Mouse (Mus musculus) left cerebral cortex, postnatal 36 days (tissue): Measurements from ENCODE around the gene Dlx1. TPM values are rescaled to one million over a fixed set of nuclear protein-coding genes. Genes with fewer than 3 reads are reported as not detected.
A peak's percentile ranks its signal among the peaks of the same experiment; 100 is the strongest.

Experiments used
- DNase-seq, 2 experiments: peaks; one replicate each; pipeline ENCODE4 v3.0.0; 2021 to 2022; ENCODE audit warnings: low spot score in 2 of 2, mixed read lengths in 1 of 2
- intact Hi-C: fragments of 180-260 bp; cut with DNase I; formaldehyde crosslinking; loops from one replicate; pipeline ENCODE4 v1.15.1; 2025
- total RNA-seq, 2 experiments: library from RNA; stranded (reverse); gene quantifications; 2 replicates each; pipeline ENCODE4 v1.2.3; 2021

The Dlx1 gene
- total RNA-seq, 2 experiments from 2014 or later = 19.4 to 21.5 TPM

DNA sequence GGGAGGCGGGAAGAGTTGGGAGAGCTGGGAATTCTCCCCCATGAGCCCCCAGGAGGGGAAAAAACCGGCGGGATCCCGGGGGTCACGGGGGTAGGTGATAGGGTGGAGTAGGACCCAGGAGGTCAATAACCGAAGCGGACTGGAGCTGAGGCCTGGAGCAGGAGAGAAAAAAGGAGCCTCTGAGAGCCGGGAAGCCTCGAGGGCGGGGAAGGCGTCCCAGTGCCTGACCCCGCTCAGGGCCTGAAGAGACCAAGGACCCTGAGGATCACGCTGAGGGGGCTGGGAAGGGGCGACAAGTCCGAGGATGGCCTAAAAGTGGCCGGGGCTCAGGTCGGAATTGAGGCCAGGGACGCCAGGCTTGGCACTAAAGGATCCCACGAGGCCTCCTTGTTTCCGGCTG is 16.0 kb downstream of the Dlx1 start:
- intact Hi-C loops = loop anchor here (2.0 to 10.0 kb wide), 3 partner anchors 13 to 1728 kb away; partner anchors contain the start of genes Sp5 and Sp9

DNA sequence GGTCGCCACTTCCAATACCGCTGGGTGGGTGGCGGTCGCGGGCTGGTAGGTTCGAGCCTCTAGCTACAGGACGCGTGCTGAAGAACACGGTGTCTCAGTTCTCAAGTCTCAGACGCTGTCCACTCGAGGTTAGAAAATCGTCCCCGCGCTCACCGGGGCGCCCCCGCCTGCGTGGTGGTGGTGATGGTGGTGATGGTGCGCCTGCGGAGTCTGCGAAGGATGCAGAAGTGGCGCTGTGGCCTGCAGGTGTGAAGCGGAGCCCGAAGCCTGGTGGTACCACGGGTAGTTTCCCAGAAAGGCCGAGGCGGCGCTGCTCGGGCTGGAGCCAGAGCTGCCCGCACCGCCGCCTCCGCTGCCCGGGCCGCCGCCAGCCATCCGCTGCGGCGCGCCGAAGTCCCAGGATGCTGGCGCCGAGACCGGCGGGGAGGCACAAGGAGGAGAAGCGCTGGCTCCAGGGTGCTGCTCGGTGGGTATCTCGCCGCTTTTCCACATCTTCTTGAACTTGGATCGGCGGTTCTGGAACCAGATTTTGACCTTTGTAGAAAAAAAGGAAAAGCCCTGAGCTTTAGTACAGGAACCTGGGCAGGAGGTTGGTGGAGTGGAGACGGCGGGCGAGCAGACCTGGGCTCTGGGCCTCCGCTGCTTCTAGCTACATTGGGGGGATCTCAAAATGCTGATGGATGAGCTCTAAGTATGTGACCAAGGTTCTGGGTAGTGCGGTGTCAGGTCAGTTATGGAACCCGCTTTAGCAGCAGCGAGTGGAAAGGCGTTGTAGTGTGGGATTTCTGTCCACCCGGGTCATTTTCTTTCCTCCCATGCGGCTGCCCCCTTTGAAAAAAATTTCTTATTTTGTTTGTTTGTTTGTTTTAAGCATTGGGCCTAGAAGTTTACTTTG is 16.7 kb downstream of the Dlx1 start:
- intact Hi-C loops = loop anchor here (2.0 to 10.0 kb wide), 4 partner anchors 14 to 1728 kb away; partner anchors contain the start of genes Sp5 and Sp9
- peak in 1 of 2 experiments; percentile 28 for DNase-seq

More for the DNA sequence above, 16.0 kb downstream of the Dlx1 start:
- peak in 1 of 2 experiments; percentile 13 for DNase-seq

DNA sequence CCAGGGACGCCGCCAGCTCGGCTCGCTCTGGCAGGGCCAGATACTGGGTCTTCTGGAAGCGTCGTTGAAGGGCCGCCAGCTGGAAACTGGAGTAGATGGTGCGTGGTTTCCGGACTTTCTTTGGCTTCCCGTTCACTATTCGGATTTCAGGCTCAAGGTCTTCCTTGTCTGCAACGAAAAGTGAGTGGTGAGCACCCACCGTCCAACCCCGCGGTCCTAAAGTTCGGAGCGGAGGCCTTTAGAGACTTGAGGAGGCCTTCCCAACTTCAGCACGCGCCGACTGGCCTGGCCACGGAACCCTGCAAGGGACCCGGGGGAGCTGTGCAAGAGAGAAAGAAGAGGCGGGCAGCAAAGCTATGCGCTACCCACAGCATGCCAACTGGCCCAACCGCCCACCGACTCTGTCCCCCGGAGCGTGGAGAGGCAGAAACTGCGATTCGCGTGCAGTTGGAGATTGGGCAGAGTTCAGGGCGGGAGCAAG is 17.5 kb downstream of the Dlx1 start:
- no peak for DNase-seq
- intact Hi-C loops = loop anchor here (2.0 to 10.0 kb wide), 3 partner anchors 15 to 1071 kb away; partner anchors contain the start of gene Sp5

DNA sequence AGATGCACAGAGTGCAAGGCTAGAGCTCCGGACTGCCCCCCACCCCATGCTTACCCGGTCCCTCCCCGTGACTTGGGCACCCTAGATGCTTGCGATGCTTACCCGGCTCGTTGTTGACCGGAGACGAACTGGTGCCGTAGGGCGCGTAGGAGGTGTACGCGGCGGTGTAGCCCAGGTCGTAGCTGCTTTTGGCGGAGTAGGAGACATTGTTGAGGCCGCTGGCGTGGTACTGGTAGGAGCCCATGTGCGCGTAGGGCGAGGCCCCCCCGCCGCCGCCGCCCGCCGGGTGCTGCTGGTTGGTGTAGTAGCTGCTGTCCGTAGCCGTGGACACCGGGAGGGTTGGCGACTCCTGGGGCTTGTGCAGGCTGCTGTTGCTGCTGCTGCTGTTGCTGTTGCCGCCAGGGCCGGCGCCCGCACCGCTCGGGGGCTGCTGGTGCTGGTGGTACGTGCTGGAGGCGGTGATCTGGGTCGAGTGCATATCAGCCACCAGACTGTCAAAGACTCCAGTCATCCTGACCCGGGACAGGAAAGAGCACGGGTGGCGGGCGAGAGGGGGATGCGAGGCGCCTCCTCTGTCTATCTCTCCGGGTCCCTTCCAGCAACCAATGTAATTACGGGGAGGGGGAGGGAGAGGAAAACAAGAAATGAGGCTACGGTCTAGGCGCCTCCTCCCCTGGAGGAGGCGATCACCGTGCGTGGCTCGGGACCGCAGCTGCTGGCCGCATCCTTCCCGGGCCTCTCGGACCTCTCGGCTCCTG is 18.1 kb downstream of the Dlx1 start:
- peak in 1 of 2 experiments; percentile 40 for DNase-seq
- intact Hi-C loops = loop anchor here (2.0 to 10.0 kb wide), 3 partner anchors 15 to 1071 kb away; partner anchors contain the start of gene Sp5

DNA sequence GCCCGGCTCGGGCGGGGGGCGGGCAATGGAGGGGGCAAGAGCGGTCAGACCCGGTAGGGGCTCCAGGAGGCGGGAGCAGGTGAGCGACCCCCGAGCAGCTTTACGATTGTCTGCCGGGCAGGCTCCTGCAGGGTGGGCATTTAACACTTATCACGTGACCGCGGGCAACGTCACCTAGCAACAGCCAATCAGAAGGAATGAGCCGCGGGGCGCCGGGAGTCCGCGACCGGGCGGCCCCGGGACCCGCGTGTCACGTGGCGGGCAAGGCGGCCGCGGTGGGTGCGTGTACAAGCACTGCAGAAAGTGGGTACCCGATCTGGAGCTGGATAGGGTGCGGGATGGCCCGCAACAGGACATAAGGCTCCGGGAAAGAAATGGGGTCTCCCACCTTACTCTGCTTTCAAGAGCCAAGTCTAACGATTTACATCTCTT is 18.7 kb downstream of the Dlx1 start, which contains the start of gene Dlx2:
TSS of gene Dlx2 (minus strand) at position 115 of the 432 bp plus-strand sequence.
- peak in 1 of 2 experiments; percentile 36 for DNase-seq
- intact Hi-C loops = loop anchor here (5.0 to 10.0 kb wide), 2 partner anchors 294 to 1072 kb away; partner anchors contain the start of gene Sp5

DNA sequence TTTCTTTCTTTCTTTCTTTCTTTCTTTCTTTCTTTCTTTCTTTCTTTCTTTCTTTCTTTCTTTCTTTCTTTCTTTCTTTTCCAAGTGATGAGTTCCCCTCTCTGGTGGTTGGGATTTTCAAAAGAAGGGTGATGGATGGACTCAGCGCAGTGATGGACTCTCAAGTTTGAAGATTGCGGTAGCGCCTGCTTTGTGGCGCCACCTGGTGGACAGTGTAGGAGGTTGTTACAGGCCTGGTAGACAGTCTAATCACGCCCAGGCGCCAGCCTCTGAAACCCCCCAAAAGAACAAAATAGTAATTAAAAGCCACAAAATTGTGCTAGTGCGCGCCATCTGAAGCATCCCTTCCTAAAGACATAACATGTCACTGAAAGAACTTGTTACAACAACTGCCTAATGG is 19.9 kb downstream of the Dlx1 start:
- DNase-seq = peak in 1 of 2 experiments; percentile 23
- intact Hi-C loops = loop anchor here (5.0 to 10.0 kb wide), 2 partner anchors 296 to 1073 kb away; partner anchors contain the start of gene Sp5

DNA sequence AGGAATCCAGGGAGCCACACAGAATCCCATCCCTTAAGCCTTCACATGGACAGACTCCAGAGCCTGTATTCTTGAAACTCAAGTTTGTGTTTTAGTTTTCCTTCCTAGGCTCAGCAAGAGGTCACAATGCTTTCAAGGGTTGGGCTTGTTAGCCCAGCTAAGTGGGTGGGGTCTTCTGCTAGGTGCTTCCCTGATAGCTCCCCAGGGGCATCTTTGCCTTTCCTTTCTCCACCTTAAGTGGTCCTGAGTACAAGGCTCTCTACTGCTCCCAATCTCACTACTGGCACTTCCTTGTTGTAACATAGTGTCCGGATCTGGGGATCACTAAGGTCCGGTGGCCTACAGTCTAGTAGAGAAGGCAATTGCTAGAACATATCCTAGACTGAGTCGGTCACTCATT is 22.4 kb downstream of the Dlx1 start:
- intact Hi-C loops = no loop called here

DNA sequence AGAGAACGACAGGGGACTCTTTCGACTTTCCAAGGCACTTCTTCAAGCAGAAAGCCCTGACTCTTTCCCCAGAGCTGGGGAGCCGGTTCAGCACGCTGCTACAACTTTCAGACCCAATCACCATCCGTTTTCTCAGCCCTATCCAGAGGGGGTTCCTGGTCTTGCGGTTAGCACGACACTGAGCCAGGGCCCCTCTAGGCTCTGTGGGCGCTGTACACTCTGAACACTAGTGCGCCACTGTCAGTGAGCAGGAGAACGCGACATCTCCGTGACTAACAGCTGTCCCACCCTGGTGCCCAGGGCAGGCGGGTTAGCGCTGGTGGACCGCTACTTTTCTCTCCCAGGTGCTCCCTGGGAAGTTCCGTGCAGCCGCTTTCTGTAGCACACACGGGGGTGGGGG is 23.8 kb downstream of the Dlx1 start:
- intact Hi-C loops = no loop called here
- no peak for DNase-seq

More for the DNA sequence above, 22.4 kb downstream of the Dlx1 start:
- DNase-seq = no peak

DNA sequence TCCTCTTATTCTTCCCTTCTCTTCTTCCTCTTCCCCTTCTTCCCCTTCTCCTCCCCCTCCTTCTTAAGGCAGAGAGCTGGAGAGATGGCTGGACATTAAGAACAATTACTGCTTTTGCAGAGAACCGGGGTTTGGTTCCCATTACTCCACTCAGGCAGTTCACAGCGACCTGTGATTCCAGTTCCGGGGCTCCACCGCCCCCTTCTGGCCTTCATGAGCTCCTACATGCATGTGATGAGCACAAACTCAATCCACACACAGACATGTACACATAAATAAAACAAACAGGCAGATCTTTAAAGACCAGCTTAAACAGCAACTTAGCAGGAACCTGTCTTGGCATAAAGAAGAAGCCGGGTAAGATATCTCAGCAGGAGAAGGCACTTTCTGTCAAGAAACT is 28.2 kb downstream of the Dlx1 start:
- intact Hi-C loops = no loop called here
- no peak for DNase-seq

DNA sequence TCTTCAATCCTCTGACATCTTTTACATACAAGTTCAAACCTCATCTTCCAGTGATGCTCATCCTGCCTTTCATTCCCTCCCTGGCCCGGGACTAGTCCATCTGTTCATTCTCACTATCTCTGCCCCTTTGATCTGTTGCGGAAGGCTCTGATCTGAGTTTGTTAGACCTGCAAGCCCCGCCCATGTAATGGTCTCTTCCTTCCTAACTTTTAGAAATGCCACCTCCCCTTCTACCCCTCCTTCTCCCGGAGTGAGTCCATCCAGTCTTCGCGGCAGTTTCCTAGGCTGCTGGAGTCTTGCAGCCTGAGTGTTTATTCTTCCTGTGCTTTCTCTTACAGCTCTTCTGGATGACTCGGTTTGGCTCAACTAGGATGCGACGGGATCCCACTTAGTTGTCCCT is 38.6 kb downstream of the Dlx1 start:
- intact Hi-C loops = no loop called here
- no peak for DNase-seq

DNA sequence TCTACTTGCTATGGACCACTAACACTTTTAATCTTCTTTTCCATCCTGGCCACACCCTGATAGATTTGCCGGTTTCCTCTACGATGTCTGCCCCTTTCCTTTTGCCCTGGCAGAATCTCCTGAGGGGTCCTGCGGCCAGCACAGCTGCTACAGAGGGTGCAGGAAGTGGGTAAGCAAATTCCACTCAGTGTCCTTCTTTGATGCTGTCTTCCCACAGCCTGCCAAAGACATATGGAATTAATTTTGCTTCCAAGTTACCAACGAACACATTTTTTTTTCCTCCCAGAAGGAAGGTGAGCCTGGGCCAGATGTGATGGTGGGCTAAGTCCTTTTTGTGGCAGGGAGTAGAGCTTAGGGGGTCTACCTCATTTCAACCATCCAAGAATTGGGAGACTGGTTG is 45.8 kb downstream of the Dlx1 start:
- intact Hi-C loops = no loop called here
- DNase-seq = no peak

DNA sequence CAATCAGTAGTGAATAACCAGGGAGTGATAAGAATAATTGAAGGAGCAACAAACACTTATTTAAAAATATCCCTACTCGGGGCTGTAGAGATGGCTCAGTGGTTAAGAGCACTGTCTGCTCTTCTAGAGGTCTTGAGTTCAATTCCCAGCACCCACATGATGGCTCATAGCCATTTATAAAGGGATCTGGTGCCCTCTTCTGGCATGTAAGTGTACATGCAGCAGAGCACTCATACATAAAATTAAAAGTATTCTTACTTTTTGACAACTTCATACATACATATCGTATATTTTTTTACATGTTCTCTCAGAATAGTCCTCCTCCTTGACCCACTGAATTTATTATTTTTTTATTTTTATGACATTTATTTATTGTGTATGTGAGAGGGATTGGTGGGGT is 49.1 kb downstream of the Dlx1 start:
- DNase-seq = no peak
- intact Hi-C loops = no loop called here

DNA sequence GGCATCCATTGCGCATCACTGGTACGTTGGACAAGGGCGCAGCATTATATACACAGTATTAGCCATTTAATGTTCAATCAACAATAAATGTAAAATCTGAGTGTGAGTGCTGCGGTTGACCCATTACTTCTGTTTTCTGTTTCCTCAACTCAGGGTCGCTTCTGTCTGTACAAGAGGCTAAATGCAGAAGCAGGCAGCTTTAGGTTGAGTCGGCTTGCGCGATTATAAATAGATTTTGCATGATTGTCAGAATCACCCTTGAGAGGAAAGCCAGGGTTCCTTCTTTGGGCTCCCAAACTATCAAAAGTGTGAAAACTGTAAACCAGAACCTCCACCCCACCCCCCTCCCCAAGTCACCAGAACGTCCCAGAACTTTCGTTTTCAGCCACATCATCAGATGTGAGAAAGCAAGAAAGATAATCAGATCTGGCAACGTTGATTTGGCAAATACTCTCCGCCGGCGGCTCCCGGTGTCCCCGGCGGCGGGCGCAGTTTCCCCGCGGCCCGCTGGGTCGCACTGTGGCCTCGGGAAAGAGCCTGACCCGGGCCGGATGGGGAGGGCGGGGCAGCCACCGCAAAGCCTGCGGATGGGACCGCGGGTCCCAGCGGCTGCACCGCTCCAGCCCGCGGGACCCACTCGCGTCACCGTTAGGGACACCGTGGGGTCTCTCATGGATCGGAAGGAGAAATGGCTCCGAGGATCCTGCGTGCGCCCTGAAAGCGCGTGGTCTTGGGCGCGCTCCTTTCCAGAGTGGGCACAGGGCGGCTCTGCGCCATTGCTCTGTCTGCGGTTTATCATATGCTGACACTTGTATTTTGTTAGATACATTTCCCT is 52.9 kb downstream of the Dlx1 start:
- intact Hi-C loops = loop anchor here (5.0 kb wide), 1 partner anchor 231 kb away; no protein-coding TSS in a partner anchor
- DNase-seq = peak; percentile 40 to 63

DNA sequence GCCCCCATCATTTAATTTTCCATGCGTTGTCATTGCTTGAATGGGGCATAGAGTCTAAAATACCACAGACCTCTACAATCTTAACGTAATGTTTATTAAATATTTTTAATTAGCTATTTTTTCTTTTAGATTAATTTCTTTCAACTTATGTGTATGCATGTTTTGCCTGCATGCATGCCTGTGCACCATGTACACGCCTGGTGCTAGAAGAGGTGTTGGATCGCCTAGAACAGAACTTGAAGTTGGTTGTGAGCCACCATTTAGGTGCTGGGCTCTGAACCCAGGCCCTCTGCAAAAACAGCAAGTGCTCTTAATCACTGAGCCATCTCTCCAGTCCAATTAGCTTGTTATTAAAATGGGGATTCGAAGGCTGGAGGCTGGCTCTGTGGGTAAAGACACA is 53.6 kb downstream of the Dlx1 start:
- intact Hi-C loops = loop anchor here (5.0 kb wide), 1 partner anchor 231 kb away; no protein-coding TSS in a partner anchor
- no peak for DNase-seq

Other genes with a start within 250 kb of the Dlx1 start
- 100 to 1,000 TPM; 159 to 163 TPM for gene Slc25a12, start 160.4 kb upstream of the Dlx1 start, total RNA-seq
- gene Hat1, start 139.2 kb upstream of the Dlx1 start, total RNA-seq = 10 to 100 TPM; 16.7 TPM
- 10 to 100 TPM; 12.3 to 19.6 TPM for gene Metap1d, start 74.8 kb upstream of the Dlx1 start, total RNA-seq
- gene Dlx2, start 18.6 kb downstream of the Dlx1 start, total RNA-seq = 1 to 10 TPM; 6.0 to 6.4 TPM
- gene Itga6, start 217.5 kb downstream of the Dlx1 start, total RNA-seq = 10 to 100 TPM; 22.6 to 25.3 TPM